Mouse (Mus musculus): ENCODE data around the gene Atp1b1. TPM values are rescaled to one million over a fixed set of nuclear protein-coding genes. Genes with fewer than 3 reads are reported as not detected.
A peak's percentile ranks its signal among the peaks of the same experiment; 100 is the strongest.

The Atp1b1 gene
- 1,000 to 10,000 TPM; 1,624 to 1,674 TPM for total RNA-seq (2021)
- long read RNA-seq, experiment 1, transcript Atp1b1-201 (6 exons, 2,580 nt) = major isoform, 1,003 of 1,151 reads
- long read RNA-seq, experiment 1, partial matches to known transcripts = 31 of 1,151 reads
- long read RNA-seq, experiment 1, other reads (novel, unspliced or antisense) = 117 of 1,151 reads
- long read RNA-seq, experiment 2, transcript Atp1b1-201 (6 exons, 2,580 nt) = major isoform, 742 of 822 reads
- long read RNA-seq, experiment 2, partial matches to known transcripts = 18 of 822 reads
- long read RNA-seq, experiment 2, other reads (novel, unspliced or antisense) = 62 of 822 reads

- Histone ChIP-seq H3K27ac (peak within 1 kb of the TSS; percentile 99), H3K4me3 (peak within 1 kb of the TSS; percentile 94)
- peak; percentile 91 to 93 for DNase-seq (ENCODE audit: extremely low spot score in 1 of 2, low spot score in 2 of 2)
- intact Hi-C loops (cut with DNase I) = loop anchor here (2.0 to 5.0 kb wide), 6 partner anchors 299 to 659 kb away; no protein-coding TSS in a partner anchor
- TF ChIP-seq CTCF (IDR thresholded peaks at IDR 0.05) = peak; percentile 32
These were observed at the start of gene Atp1b1 for GRCm38 (mm10) chr1:164458245-164458613. Gene Atp1b1 (minus strand): TSS chr1:164458355.

- TF ChIP-seq CTCF (IDR thresholded peaks at IDR 0.05) = no peak
- intact Hi-C loops (cut with DNase I) = no loop called here
- no peak for DNase-seq (ENCODE audit: extremely low spot score in 1 of 2, low spot score in 2 of 2)
These were observed 46.9 kb upstream of the Atp1b1 start for GRCm38 (mm10) chr1:164505096-164505495.

GRCm38 (mm10) chr1:164503140-164503730 lies 45.1 kb upstream of the Atp1b1 start:
- no peak for TF ChIP-seq CTCF (IDR thresholded peaks at IDR 0.05)
- no peak for DNase-seq (ENCODE audit: extremely low spot score in 1 of 2, low spot score in 2 of 2)
- Histone ChIP-seq H3K4me3 (no peak overlapping the region), H3K27ac (no peak overlapping the region)
- intact Hi-C loops (cut with DNase I) = no loop called here

More at GRCm38 (mm10) chr1:164505096-164505495, 46.9 kb upstream of the Atp1b1 start:
- no peak overlapping the region for H3K4me3 ChIP-seq
- no peak overlapping the region for H3K27ac ChIP-seq

GRCm38 (mm10) chr1:164502231-164502630 lies 44.1 kb upstream of the Atp1b1 start:
- Histone ChIP-seq H3K4me3 (no peak overlapping the region), H3K27ac (no peak overlapping the region)
- TF ChIP-seq CTCF (IDR thresholded peaks at IDR 0.05) = no peak
- DNase-seq (ENCODE audit: extremely low spot score in 1 of 2, low spot score in 2 of 2) = no peak
- intact Hi-C loops (cut with DNase I) = no loop called here

GRCm38 (mm10) chr1:164494741-164495512 lies 36.8 kb upstream of the Atp1b1 start:
- no peak for TF ChIP-seq CTCF (IDR thresholded peaks at IDR 0.05)
- intact Hi-C loops (cut with DNase I) = no loop called here

GRCm38 (mm10) chr1:164494215-164494614 lies 36.1 kb upstream of the Atp1b1 start:
- intact Hi-C loops (cut with DNase I) = no loop called here
- Histone ChIP-seq H3K27ac (no peak overlapping the region), H3K4me3 (no peak overlapping the region)
- DNase-seq (ENCODE audit: extremely low spot score in 1 of 2, low spot score in 2 of 2) = no peak
- no peak for TF ChIP-seq CTCF (IDR thresholded peaks at IDR 0.05)

More at GRCm38 (mm10) chr1:164494741-164495512, 36.8 kb upstream of the Atp1b1 start:
- no peak overlapping the region for H3K27ac ChIP-seq
- no peak overlapping the region for H3K4me3 ChIP-seq
- no peak for DNase-seq (ENCODE audit: extremely low spot score in 1 of 2, low spot score in 2 of 2)

GRCm38 (mm10) chr1:164493042-164493705 lies 35.0 kb upstream of the Atp1b1 start:
- intact Hi-C loops (cut with DNase I) = no loop called here
- H3K4me3 ChIP-seq = no peak overlapping the region
- no peak overlapping the region for H3K27ac ChIP-seq
- TF ChIP-seq CTCF (IDR thresholded peaks at IDR 0.05) = no peak
- no peak for DNase-seq (ENCODE audit: extremely low spot score in 1 of 2, low spot score in 2 of 2)

GRCm38 (mm10) chr1:164492476-164492875 lies 34.3 kb upstream of the Atp1b1 start:
- Histone ChIP-seq H3K27ac (no peak overlapping the region), H3K4me3 (no peak overlapping the region)
- no peak for DNase-seq (ENCODE audit: extremely low spot score in 1 of 2, low spot score in 2 of 2)
- intact Hi-C loops (cut with DNase I) = no loop called here
- no peak for TF ChIP-seq CTCF (IDR thresholded peaks at IDR 0.05)

GRCm38 (mm10) chr1:164489961-164490594 lies 31.9 kb upstream of the Atp1b1 start:
- H3K27ac ChIP-seq = no peak overlapping the region
- TF ChIP-seq CTCF (IDR thresholded peaks at IDR 0.05) = no peak
- H3K4me3 ChIP-seq = no peak overlapping the region
- intact Hi-C loops (cut with DNase I) = no loop called here
- DNase-seq (ENCODE audit: extremely low spot score in 1 of 2, low spot score in 2 of 2) = no peak

GRCm38 (mm10) chr1:164483728-164484127 lies 25.6 kb upstream of the Atp1b1 start:
- no peak overlapping the region for H3K27ac ChIP-seq
- TF ChIP-seq CTCF (IDR thresholded peaks at IDR 0.05) = no peak
- intact Hi-C loops (cut with DNase I) = no loop called here
- no peak overlapping the region for H3K4me3 ChIP-seq
- no peak for DNase-seq (ENCODE audit: extremely low spot score in 1 of 2, low spot score in 2 of 2)

- DNase-seq (ENCODE audit: extremely low spot score in 1 of 2, low spot score in 2 of 2) = no peak
- Histone ChIP-seq H3K27ac (no peak overlapping the region), H3K4me3 (no peak overlapping the region)
- TF ChIP-seq CTCF (IDR thresholded peaks at IDR 0.05) = no peak
- intact Hi-C loops (cut with DNase I) = no loop called here
These were observed 24.7 kb upstream of the Atp1b1 start for GRCm38 (mm10) chr1:164482833-164483232.

Measured in left cerebral cortex, adult 2 months (tissue).